Mouse (Mus musculus) hindbrain, embryonic 10.5 days (tissue): ENCODE data around the gene Plcb2. TPM values are rescaled to one million over a fixed set of nuclear protein-coding genes. Genes with fewer than 3 reads are reported as not detected.

Experiments
- DNase-seq: peaks from one replicate; pipeline ENCODE4 v3.0.0-alpha.2; 2017; ENCODE audit warnings: low spot score
- H3K27ac ChIP-seq: fragments of 300-500 bp; sonication (generic); 2 replicates; pipeline ENCODE4 v1.5.1; 2016; ENCODE audit warnings: mild to moderate bottlenecking, moderate library complexity
- H3K27me3 ChIP-seq: fragments of 300-500 bp; sonication (generic); 2 replicates; pipeline ENCODE4 v1.6.1; 2016; ENCODE audit warnings: mild to moderate bottlenecking; ENCODE audit not compliant: poor library complexity, insufficient read depth, severe bottlenecking
- H3K36me3 ChIP-seq: fragments of 300-500 bp; sonication (generic); 2 replicates; pipeline ENCODE4 v1.6.1; 2016; ENCODE audit warnings: mild to moderate bottlenecking, moderate library complexity
- H3K4me1 ChIP-seq: fragments of 300-500 bp; sonication (generic); replicated peaks from 2 replicates; pipeline ENCODE4 v1.6.1; 2016; ENCODE audit warnings: mild to moderate bottlenecking
- H3K4me3 ChIP-seq: fragments of 300-500 bp; sonication (generic); 2 replicates; pipeline ENCODE4 v1.5.1; 2016; ENCODE audit warnings: mild to moderate bottlenecking, moderate library complexity
- H3K9me3 ChIP-seq: fragments of 300-500 bp; sonication (generic); 2 replicates; pipeline ENCODE4 v1.6.1; 2016; ENCODE audit warnings: mild to moderate bottlenecking, moderate library complexity
- WGBS: fragments of 180-500 bp; shearing (Covaris S2); methylation state at CpG from one replicate; pipeline ENCODE4 v1.1.7; 2016; 5-methylcytosine and 5-hydroxymethylcytosine counted together
- polyA plus RNA-seq: library from polyadenylated mRNA; unstranded; fragments of >200 nt; fragmentation: Nextera tagmentation; extraction: Ambion mirVana; gene quantifications from 2 replicates; pipeline ENCODE4 v1.2.1, GENCODE M21; 2016

Gene Plcb2
- polyA plus RNA-seq, 1 experiment from 2014 or later, result 0.43 TPM

- no peaks in the 10 kb centered on the region for H3K9me3 ChIP-seq
- H3K27ac ChIP-seq, result peak overlapping the region; percentile 92
- H3K27me3 ChIP-seq, result peaks cover 52% of the 10 kb centered on the region
- H3K4me1 ChIP-seq, result peaks cover 61% of the 10 kb centered on the region
- H3K4me3 ChIP-seq, result peak overlapping the region; percentile 95
- peak; percentile 64 for DNase-seq
- 3% methylated on average over 112 of the region's 113 CpGs for WGBS
- H3K36me3 ChIP-seq, result peaks cover 25% of the 10 kb centered on the region; the same call in 1 of the 2 replicates
Measured at GRCm38 (mm10) chr2:118745915-118746901, 18.0 kb upstream of the Plcb2 start.

- whole genome bisulfite sequencing, result 3% methylated on average over 57 of the region's 57 CpGs
- H3K27ac ChIP-seq, result peak within 1 kb of the TSS; percentile 92
Measured at GRCm38 (mm10) chr2:118745232-118745884, 17.1 kb upstream of the Plcb2 start, which contains the start of gene Inafm2. Inafm2 (plus strand) TSS chr2:118745758.

GRCm38 (mm10) chr2:118744621-118745020 lies 16.4 kb upstream of the Plcb2 start:
- H3K4me1 ChIP-seq, result peaks cover 52% of the 10 kb centered on the region
- peak overlapping the region; percentile 95 for H3K4me3 ChIP-seq
- peaks cover 13% of the 10 kb centered on the region; the same call in 1 of the 2 replicates for H3K36me3 ChIP-seq
- peaks cover 50% of the 10 kb centered on the region for H3K27me3 ChIP-seq
- WGBS, result 10% methylated on average over 7 of the region's 7 CpGs
- no peak for DNase-seq
- no peak overlapping the region for H3K27ac ChIP-seq
- H3K9me3 ChIP-seq, result no peaks in the 10 kb centered on the region

More at GRCm38 (mm10) chr2:118745232-118745884, 17.1 kb upstream of the Plcb2 start, which contains the start of gene Inafm2:
- peak; percentile 89 for DNase-seq
- Histone ChIP-seq H3K36me3 (peaks cover 20% of the 10 kb centered on the region; the same call in 1 of the 2 replicates), H3K4me3 (peak within 1 kb of the TSS; percentile 95), H3K4me1 (peaks cover 59% of the 10 kb centered on the region), H3K27me3 (peaks cover 50% of the 10 kb centered on the region), H3K9me3 (no peaks in the 10 kb centered on the region)

- peak; percentile 32 for DNase-seq
- Histone ChIP-seq H3K27ac (no peak overlapping the region), H3K9me3 (no peaks in the 10 kb centered on the region), H3K36me3 (peaks cover 2% of the 10 kb centered on the region; the same call in 1 of the 2 replicates), H3K4me1 (peaks cover 39% of the 10 kb centered on the region), H3K4me3 (no peak overlapping the region), H3K27me3 (peaks cover 45% of the 10 kb centered on the region)
- WGBS, result 34% methylated on average over 8 of the region's 8 CpGs
Measured at GRCm38 (mm10) chr2:118743261-118743943, 15.2 kb upstream of the Plcb2 start.

- Histone ChIP-seq H3K27me3 (peaks cover 32% of the 10 kb centered on the region), H3K27ac (no peak overlapping the region), H3K36me3 (no peaks in the 10 kb centered on the region), H3K9me3 (no peaks in the 10 kb centered on the region), H3K4me1 (peaks cover 17% of the 10 kb centered on the region), H3K4me3 (no peak overlapping the region)
- WGBS, result 73% methylated on average over 9 of the region's 9 CpGs
- DNase-seq, result no peak
Measured at GRCm38 (mm10) chr2:118741183-118741582, 12.9 kb upstream of the Plcb2 start.

GRCm38 (mm10) chr2:118740341-118740740 lies 12.1 kb upstream of the Plcb2 start:
- H3K36me3 ChIP-seq, result no peaks in the 10 kb centered on the region
- WGBS, result 71% methylated on average over 3 of the region's 3 CpGs

GRCm38 (mm10) chr2:118733341-118733740 lies 5.1 kb upstream of the Plcb2 start:
- no peak for DNase-seq
- Histone ChIP-seq H3K27ac (no peak overlapping the region), H3K36me3 (no peaks in the 10 kb centered on the region), H3K9me3 (no peaks in the 10 kb centered on the region), H3K4me3 (no peak overlapping the region), H3K27me3 (peaks cover 51% of the 10 kb centered on the region), H3K4me1 (peaks cover 15% of the 10 kb centered on the region)
- WGBS, result 69% methylated on average over 5 of the region's 5 CpGs

More at GRCm38 (mm10) chr2:118740341-118740740, 12.1 kb upstream of the Plcb2 start:
- Histone ChIP-seq H3K9me3 (no peaks in the 10 kb centered on the region), H3K4me1 (peaks cover 11% of the 10 kb centered on the region), H3K4me3 (no peak overlapping the region), H3K27me3 (peaks cover 32% of the 10 kb centered on the region), H3K27ac (no peak overlapping the region)
- DNase-seq, result no peak

- no peaks in the 10 kb centered on the region for H3K9me3 ChIP-seq
- H3K27ac ChIP-seq, result no peak overlapping the region
- H3K4me3 ChIP-seq, result no peak overlapping the region
- no peak for DNase-seq
- peaks cover 20% of the 10 kb centered on the region for H3K4me1 ChIP-seq
- no peaks in the 10 kb centered on the region for H3K36me3 ChIP-seq
- H3K27me3 ChIP-seq, result peaks cover 65% of the 10 kb centered on the region
- 84% methylated on average over 5 of the region's 5 CpGs for WGBS
Measured at GRCm38 (mm10) chr2:118731981-118732380, 3.7 kb upstream of the Plcb2 start.

- WGBS, result 7% methylated on average over 3 of the region's 3 CpGs
- Histone ChIP-seq H3K36me3 (no peaks in the 10 kb centered on the region), H3K9me3 (no peaks in the 10 kb centered on the region), H3K4me3 (no peak overlapping the region), H3K27me3 (peaks cover 78% of the 10 kb centered on the region), H3K4me1 (peaks cover 20% of the 10 kb centered on the region), H3K27ac (no peak overlapping the region)
- no peak for DNase-seq
Measured at GRCm38 (mm10) chr2:118730622-118730915, 2.3 kb upstream of the Plcb2 start.

GRCm38 (mm10) chr2:118729816-118730621 lies 1.8 kb upstream of the Plcb2 start:
- Histone ChIP-seq H3K4me1 (peaks cover 20% of the 10 kb centered on the region), H3K36me3 (no peaks in the 10 kb centered on the region), H3K27me3 (peaks cover 82% of the 10 kb centered on the region), H3K27ac (no peak overlapping the region), H3K4me3 (no peak overlapping the region), H3K9me3 (no peaks in the 10 kb centered on the region)
- no peak for DNase-seq
- WGBS, result 29% methylated on average over 8 of the region's 8 CpGs

GRCm38 (mm10) chr2:118729194-118729593 lies 956 bp upstream of the Plcb2 start:
- H3K4me1 ChIP-seq, result peaks cover 20% of the 10 kb centered on the region
- no peaks in the 10 kb centered on the region for H3K36me3 ChIP-seq
- H3K4me3 ChIP-seq, result no peak overlapping the region
- no peak for DNase-seq
- H3K27ac ChIP-seq, result no peak overlapping the region
- H3K27me3 ChIP-seq, result peaks cover 78% of the 10 kb centered on the region
- H3K9me3 ChIP-seq, result no peaks in the 10 kb centered on the region
- WGBS, result 46% methylated on average over 4 of the region's 4 CpGs

GRCm38 (mm10) chr2:118727911-118728310 lies 327 bp downstream of the Plcb2 start:
- H3K9me3 ChIP-seq, result no peaks in the 10 kb centered on the region
- peak overlapping the region; percentile 20; the same call in 1 of the 2 replicates for H3K27ac ChIP-seq
- H3K4me3 ChIP-seq, result no peak overlapping the region
- peaks cover 20% of the 10 kb centered on the region for H3K4me1 ChIP-seq
- H3K36me3 ChIP-seq, result no peaks in the 10 kb centered on the region
- no peak for DNase-seq
- WGBS, result 26% methylated on average over 9 of the region's 9 CpGs
- H3K27me3 ChIP-seq, result peaks cover 73% of the 10 kb centered on the region
